Mouse (Mus musculus) hindbrain, embryonic 15.5 days (tissue): ENCODE measurements around the gene H2afj. TPM values are rescaled to one million over a fixed set of nuclear protein-coding genes. Genes with fewer than 3 reads are reported as not detected.

ENCODE experiments used
- ATAC-seq: fragments of 200-750 bp; cut with Nextera tagmentation; 2 replicates; pipeline ENCODE4 v1.8.0; 2017; ENCODE audit warnings: low read depth, moderate number of reproducible peaks, moderate TSS enrichment; ENCODE audit not compliant: low FRiP score
- H3K27ac ChIP-seq: fragments of 300-500 bp; sonication (generic); replicated peaks from 2 replicates; pipeline ENCODE4 v1.5.1; 2015; ENCODE audit warnings: mild to moderate bottlenecking, inconsistent platforms
- H3K27me3 ChIP-seq: fragments of 300-500 bp; sonication (generic); 2 replicates; pipeline ENCODE4 v1.6.1; 2015; ENCODE audit warnings: control low read depth, inconsistent platforms
- H3K36me3 ChIP-seq: fragments of 300-500 bp; sonication (generic); 2 replicates; pipeline ENCODE4 v1.6.1; 2015; ENCODE audit warnings: control low read depth, inconsistent platforms
- H3K4me1 ChIP-seq: fragments of 300-500 bp; sonication (generic); replicated peaks from 2 replicates; pipeline ENCODE4 v1.6.1; 2015; ENCODE audit warnings: control low read depth, inconsistent platforms
- H3K4me2 ChIP-seq: fragments of 300-500 bp; sonication (generic); 2 replicates; pipeline ENCODE4 v1.6.1; 2015; ENCODE audit warnings: moderate library complexity, mild to moderate bottlenecking, inconsistent platforms
- H3K4me3 ChIP-seq: fragments of 300-500 bp; sonication (generic); 2 replicates; pipeline ENCODE4 v1.5.1; 2015; ENCODE audit warnings: mild to moderate bottlenecking, inconsistent platforms
- H3K9ac ChIP-seq: fragments of 300-500 bp; sonication (generic); 2 replicates; pipeline ENCODE4 v1.6.1; 2015; ENCODE audit warnings: inconsistent platforms
- H3K9me3 ChIP-seq: fragments of 300-500 bp; sonication (generic); 2 replicates; pipeline ENCODE4 v1.6.1; 2016; ENCODE audit warnings: control low read depth, inconsistent platforms
- WGBS: fragments of 180-500 bp; shearing (Covaris S2); methylation state at CpG from one replicate; pipeline ENCODE4 v1.1.7; 2015; 5-methylcytosine and 5-hydroxymethylcytosine counted together
- polyA plus RNA-seq: library from polyadenylated mRNA; unstranded; fragments of >200 nt; fragmentation: Nextera tagmentation; extraction: Ambion mirVana; gene quantifications from 2 replicates; pipeline ENCODE4 v1.2.1, GENCODE M21; 2015

Gene H2afj
- 106 and 109 TPM in 2 replicates for polyA plus RNA-seq

GRCm38 (mm10) chr6:136808014-136808417 is at the start of gene H2afj:
TSS of gene H2afj (plus strand) at chr6:136808244.
- WGBS, result under 1% methylated on average over 34 of the region's 34 CpGs
- H3K4me2 ChIP-seq, result peak within 1 kb of the TSS; percentile 97
- H3K4me1 ChIP-seq, result peaks cover 33% of the 10 kb centered on the region
- no peaks in the 10 kb centered on the region for H3K9me3 ChIP-seq
- ATAC-seq, result peak; percentile 88
- peaks cover 7% of the 10 kb centered on the region for H3K36me3 ChIP-seq
- H3K27ac ChIP-seq, result peak within 1 kb of the TSS; percentile 75
- H3K27me3 ChIP-seq, result no peaks in the 10 kb centered on the region
- H3K4me3 ChIP-seq, result peak within 1 kb of the TSS; percentile 95
- peak within 1 kb of the TSS; percentile 70 for H3K9ac ChIP-seq

DNA sequence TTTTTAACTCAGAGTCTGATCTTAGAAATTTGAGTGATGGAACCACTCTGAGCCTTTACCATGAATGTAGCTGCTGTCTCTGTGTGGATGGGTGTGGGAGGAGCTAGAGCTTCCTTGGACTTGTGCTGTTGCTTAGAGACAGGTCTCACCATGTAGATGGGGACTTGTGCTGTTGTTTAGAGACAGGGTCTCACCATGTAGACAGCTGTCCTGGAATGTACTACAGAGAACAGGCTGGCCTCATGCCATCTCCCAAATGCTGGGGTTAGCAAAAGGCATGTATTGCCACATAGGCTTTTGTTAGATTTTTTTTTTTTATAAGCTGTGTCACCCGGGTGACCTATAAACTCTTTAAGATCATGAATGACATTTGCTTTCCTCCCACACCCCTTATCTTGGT is 44.1 kb upstream of the H2afj start:
- Histone ChIP-seq H3K9ac (no peak overlapping the region), H3K4me2 (no peak overlapping the region), H3K4me1 (no peaks in the 10 kb centered on the region), H3K27ac (no peak overlapping the region), H3K9me3 (no peaks in the 10 kb centered on the region), H3K4me3 (no peak overlapping the region), H3K27me3 (no peaks in the 10 kb centered on the region), H3K36me3 (no peaks in the 10 kb centered on the region)
- 72% methylated on average over 1 of the region's 1 CpGs for WGBS
- no peak; the same call in 1 of the 2 replicates for ATAC-seq

DNA sequence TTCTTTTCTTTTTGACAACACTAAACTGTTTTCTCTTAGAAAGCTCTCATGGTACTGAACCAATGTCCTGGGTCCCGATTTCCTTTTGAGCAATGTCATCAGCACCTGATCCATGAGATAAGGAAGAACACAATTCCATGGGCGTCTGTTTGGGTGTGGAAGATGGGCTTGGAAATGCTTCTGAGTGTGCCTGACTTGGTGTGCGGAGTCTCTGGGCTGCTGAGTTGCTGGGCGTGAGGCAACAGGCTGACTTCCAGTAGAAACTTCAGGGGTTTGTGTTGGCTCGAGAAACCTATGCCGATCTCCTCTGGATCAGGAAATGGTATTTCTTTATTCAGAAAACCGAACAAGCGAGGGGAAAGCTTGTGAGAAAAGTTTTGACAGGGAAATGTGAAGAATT is 38.9 kb upstream of the H2afj start:
- 93% methylated on average over 8 of the region's 8 CpGs for WGBS
- Histone ChIP-seq H3K27me3 (no peaks in the 10 kb centered on the region), H3K4me3 (no peak overlapping the region)

DNA sequence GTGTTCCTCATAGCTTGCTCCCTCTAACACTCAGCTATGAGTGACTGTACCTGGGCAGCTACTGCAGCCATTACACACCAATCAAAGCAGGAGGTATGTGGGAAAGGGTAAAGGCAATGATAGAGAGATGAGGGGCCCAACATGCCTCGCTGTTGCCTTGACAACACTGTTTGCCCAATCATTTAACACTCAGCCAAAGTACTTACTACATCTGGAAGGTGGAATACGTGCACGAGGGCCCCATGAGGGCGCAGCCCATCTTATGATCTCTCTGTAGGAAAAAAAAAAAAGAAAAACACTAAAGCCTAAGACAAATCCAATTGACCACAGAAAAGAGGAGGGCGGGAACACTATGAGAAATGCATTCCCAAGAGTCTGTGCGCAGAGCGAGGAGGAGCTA is 38.2 kb upstream of the H2afj start:
- Histone ChIP-seq H3K27ac (no peak overlapping the region), H3K4me3 (no peak overlapping the region), H3K4me1 (no peaks in the 10 kb centered on the region), H3K36me3 (no peaks in the 10 kb centered on the region), H3K9me3 (no peaks in the 10 kb centered on the region), H3K9ac (no peak overlapping the region), H3K27me3 (no peaks in the 10 kb centered on the region), H3K4me2 (no peak overlapping the region)
- no peak for ATAC-seq
- WGBS, result 83% methylated on average over 7 of the region's 7 CpGs

More for the DNA sequence above, 38.9 kb upstream of the H2afj start:
- Histone ChIP-seq H3K36me3 (no peaks in the 10 kb centered on the region), H3K4me2 (no peak overlapping the region), H3K9ac (no peak overlapping the region), H3K9me3 (no peaks in the 10 kb centered on the region), H3K27ac (no peak overlapping the region), H3K4me1 (no peaks in the 10 kb centered on the region)
- ATAC-seq, result no peak

- Histone ChIP-seq H3K4me2 (no peak overlapping the region), H3K36me3 (no peaks in the 10 kb centered on the region), H3K4me3 (no peak overlapping the region), H3K4me1 (no peaks in the 10 kb centered on the region), H3K9me3 (no peaks in the 10 kb centered on the region), H3K9ac (no peak overlapping the region), H3K27me3 (no peaks in the 10 kb centered on the region), H3K27ac (no peak overlapping the region)
- 86% methylated on average over 1 of the region's 1 CpGs for WGBS
- no peak for ATAC-seq
Measured at GRCm38 (mm10) chr6:136776392-136776791, 31.7 kb upstream of the H2afj start.

DNA sequence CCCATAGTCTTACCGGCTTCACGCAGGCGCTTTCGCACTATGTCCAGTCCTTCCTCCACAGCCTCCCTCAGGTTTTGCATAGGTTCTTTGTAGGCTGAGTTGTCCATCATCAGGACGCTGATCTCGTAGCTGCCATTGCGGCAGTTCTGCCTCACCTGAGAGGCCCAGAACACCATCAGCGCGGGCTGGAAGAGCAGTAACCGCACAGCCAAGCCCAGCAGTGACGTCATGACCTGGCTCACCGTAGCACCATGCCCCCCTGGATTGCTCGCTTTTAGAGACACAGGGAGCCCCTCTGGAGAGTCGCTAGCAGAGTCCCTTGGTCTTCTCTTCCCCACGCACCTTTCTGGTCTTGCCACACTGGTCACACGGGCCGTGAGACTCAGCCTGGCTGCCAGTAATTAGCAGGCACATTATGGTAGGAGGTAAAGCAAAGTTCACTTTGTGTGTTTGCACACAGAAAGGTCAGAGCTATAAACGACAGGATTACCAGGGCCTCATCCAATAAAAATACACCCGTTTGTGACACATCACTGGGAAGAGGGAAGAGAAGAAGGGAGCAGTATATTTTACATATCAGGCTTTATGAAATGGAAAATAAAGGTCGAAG is 26.6 kb upstream of the H2afj start, which contains the start of gene Gucy2c:
Gene Gucy2c (minus strand): TSS at position 389 of the 610 bp plus-strand sequence.
- Histone ChIP-seq H3K36me3 (no peaks in the 10 kb centered on the region), H3K27ac (no peak within 1 kb of the TSS), H3K4me2 (no peak within 1 kb of the TSS), H3K4me3 (no peak within 1 kb of the TSS), H3K9ac (no peak within 1 kb of the TSS), H3K9me3 (no peaks in the 10 kb centered on the region), H3K4me1 (no peaks in the 10 kb centered on the region), H3K27me3 (no peaks in the 10 kb centered on the region)
- WGBS, result 81% methylated on average over 20 of the region's 20 CpGs
- no peak for ATAC-seq

DNA sequence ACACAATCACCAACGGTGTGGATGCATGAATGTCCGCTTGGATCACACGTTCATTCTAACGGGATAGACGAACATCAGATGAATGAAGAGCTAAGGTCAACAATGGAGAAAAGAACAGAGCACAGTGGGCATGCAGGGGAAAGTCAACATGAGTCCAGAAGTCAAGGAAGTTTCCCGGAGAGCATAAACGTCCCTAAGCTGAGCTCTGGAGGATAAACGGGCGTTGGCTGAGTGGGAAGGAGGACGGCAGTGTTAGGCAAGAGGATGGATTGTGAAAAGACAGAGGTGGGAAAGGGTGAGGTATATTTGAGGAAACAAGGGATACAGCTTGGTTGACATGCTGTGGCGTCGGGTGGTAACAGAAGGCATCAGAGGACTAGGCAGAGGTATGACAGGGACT is 25.9 kb upstream of the H2afj start:
- Histone ChIP-seq H3K9ac (no peak overlapping the region), H3K36me3 (no peaks in the 10 kb centered on the region), H3K4me2 (no peak overlapping the region), H3K9me3 (no peaks in the 10 kb centered on the region), H3K4me3 (no peak overlapping the region), H3K4me1 (no peaks in the 10 kb centered on the region), H3K27ac (no peak overlapping the region), H3K27me3 (no peaks in the 10 kb centered on the region)
- no peak for ATAC-seq
- WGBS, result 81% methylated on average over 12 of the region's 12 CpGs

DNA sequence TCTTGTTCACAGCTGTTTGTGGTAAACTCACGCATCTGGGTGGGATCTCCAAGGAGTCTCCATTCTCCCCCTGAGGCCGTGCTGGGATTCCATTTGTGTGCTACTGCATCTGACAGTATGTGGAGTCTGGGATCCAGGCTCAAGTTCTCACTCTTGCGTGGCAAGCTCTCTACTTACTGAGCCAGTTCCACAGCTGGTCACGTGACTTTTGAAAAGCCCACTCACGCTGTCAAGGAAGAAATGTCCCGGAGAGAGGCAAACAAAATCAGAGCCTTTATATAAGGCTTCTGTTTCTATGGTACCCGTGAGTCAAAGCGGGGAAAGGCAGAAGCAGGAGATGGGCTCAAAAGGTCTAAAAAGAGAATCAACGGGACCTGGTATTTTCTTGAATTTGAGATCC is 25.3 kb upstream of the H2afj start:
- no peaks in the 10 kb centered on the region for H3K36me3 ChIP-seq
- 80% methylated on average over 9 of the region's 9 CpGs for WGBS
- H3K4me3 ChIP-seq, result no peak overlapping the region
- H3K9ac ChIP-seq, result no peak overlapping the region
- H3K4me1 ChIP-seq, result no peaks in the 10 kb centered on the region
- no peaks in the 10 kb centered on the region for H3K27me3 ChIP-seq
- no peak for ATAC-seq
- no peak overlapping the region for H3K27ac ChIP-seq
- no peak overlapping the region for H3K4me2 ChIP-seq
- no peaks in the 10 kb centered on the region for H3K9me3 ChIP-seq

GRCm38 (mm10) chr6:136789391-136789971 is 18.6 kb upstream of the H2afj start:
- Histone ChIP-seq H3K9me3 (no peaks in the 10 kb centered on the region), H3K4me3 (no peak overlapping the region), H3K36me3 (no peaks in the 10 kb centered on the region), H3K9ac (no peak overlapping the region), H3K4me2 (no peak overlapping the region), H3K27ac (no peak overlapping the region), H3K4me1 (peaks cover 10% of the 10 kb centered on the region), H3K27me3 (no peaks in the 10 kb centered on the region)
- no peak for ATAC-seq
- WGBS, result 77% methylated on average over 5 of the region's 5 CpGs

DNA sequence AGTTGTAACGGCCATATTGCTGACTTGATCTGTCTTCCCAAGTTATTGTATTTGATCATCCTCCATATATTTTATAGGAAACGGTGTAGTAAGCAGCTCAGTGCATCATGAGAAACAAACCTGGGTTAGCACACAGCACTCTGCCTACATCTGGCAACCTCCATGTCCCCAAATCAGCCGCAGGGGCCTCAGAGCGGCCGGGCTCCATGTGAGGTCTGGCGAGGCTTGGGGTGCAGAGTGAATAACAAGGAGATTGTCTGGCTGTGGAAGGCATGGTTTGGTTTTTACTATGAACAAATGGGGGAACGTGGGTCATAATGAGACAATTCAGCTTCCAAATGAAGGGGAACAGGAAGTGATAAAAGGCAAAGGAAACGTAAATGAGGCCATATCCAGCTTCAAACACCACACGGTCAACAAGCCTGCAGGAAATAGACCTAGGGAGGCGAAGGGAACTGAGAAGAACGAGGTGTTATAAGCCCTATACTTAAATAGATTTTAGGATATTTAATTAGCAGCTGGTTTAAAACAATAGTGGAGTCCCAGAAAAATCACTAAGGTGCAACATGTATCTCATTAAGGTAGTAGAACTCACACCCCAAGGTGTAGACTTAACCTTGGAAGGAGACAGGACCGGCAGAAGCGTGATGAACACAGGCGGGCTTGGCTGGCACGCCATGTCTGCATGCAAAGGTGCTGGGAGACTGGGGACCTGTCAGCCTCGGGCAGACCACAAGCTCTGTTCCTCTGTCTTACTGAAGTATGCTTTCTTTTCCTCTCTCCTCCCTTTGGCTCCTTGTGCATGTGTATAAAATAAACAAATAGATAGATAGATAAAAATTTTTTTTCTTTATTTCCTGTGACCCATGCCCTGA is 14.9 kb upstream of the H2afj start:
- 0 out of 2 replicates have a peak overlapping the region, but pooled peaks have one; percentile 4 for H3K9ac ChIP-seq
- H3K36me3 ChIP-seq, result no peaks in the 10 kb centered on the region
- H3K4me2 ChIP-seq, result peak overlapping the region; percentile 68
- peaks cover 10% of the 10 kb centered on the region for H3K4me1 ChIP-seq
- WGBS, result 31% methylated on average over 16 of the region's 16 CpGs
- no peaks in the 10 kb centered on the region for H3K27me3 ChIP-seq
- H3K4me3 ChIP-seq, result peak overlapping the region; percentile 33
- no peak overlapping the region for H3K27ac ChIP-seq
- ATAC-seq, result no peak
- H3K9me3 ChIP-seq, result no peaks in the 10 kb centered on the region

DNA sequence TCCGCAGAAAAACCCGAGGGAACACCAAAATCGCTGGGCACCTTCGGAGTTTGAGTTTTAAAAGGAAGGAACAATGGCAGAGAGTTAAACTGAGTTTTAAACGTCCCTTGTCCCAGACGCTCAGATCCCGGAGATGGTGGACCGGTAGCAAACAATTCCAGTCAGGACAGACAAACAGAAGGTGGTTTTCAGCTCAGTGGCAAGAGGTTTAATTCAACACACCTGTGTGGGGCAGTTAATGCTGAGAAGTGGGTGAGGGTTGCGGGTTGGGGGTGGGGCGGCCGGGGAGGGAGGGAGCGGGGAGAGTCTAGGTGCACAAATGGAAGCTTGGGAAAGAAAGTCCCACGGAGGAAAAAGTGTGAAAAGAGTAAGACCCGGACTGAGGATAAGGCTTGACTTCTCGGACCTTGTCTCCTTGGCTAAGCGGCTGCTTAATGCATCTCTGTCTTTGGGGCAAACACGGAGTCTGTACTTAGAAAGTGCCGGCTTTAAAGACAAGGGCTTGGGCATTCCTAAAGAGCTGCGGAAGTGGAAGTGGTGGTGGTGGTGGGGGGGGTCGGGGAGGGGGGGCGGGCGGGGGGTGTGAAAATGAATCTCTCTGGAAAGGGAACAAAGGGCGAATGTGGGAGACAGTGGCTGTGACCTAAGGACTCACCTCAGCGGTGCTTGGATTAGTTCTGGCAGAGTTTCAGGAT is 14.1 kb upstream of the H2afj start:
- Histone ChIP-seq H3K4me3 (peak overlapping the region; percentile 33), H3K4me1 (peaks cover 10% of the 10 kb centered on the region), H3K9ac (0 out of 2 replicates have a peak overlapping the region, but pooled peaks have one; percentile 4), H3K27me3 (no peaks in the 10 kb centered on the region), H3K4me2 (peak overlapping the region; percentile 68), H3K9me3 (no peaks in the 10 kb centered on the region), H3K36me3 (no peaks in the 10 kb centered on the region), H3K27ac (no peak overlapping the region)
- ATAC-seq, result no peak
- under 1% methylated on average over 24 of the region's 24 CpGs for WGBS
